ENCODE assay signal across 8 mouse cellular contexts in the genomic region with DNA sequence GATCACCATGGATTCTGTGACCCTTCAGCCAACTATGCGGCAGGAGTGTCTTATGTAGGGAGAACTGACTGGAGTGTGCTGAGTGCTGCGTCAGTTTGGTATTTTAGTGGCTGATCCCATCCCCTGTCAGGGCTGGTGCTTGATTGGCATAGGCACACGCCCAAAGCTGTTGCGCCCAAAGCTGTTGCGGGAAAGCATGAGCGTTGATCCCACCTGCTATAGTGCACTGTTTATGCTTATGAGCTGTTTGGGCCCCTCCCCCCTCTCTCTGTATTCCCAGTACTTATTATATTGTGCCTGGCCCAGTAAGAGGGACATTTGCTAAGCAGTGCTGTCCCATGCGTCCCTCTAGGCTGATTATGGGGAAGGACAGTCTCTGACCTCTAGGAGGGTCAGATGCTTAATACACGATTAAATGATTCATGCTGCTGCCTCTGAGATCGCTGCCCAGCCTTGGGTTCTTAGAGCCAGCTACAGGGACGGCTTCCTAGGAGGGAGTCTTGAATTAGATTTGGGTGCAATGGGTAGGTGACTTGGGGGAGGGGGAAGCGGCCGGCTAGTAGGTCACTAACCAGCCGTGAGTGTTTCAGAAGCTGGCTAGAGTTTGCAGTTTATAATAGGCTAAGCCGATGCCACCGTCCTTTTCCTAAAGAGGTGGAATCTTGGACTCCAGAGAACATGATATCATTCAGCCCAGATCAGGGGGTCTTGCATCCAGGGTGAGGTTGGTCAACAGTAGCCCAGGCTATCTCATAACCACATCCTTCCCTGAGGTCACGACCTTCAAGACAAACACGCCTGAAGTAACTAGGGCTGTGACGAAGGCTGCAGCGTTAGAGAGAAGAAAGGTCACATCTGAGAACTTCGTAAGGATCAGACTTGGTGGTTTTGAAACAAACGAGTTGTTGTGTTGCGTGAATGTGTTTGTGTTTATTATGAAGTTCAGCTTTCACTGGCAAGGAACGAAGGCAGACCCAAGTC. TPM values are rescaled to one million over a fixed set of nuclear protein-coding genes. Genes with fewer than 3 reads are reported as not detected.
A peak's percentile ranks its signal among the peaks of the same experiment; 100 is the strongest.
DNase-seq lines count a peak whose midpoint lies in the region; ATAC-seq lines count a peak whose summit lies in the region.

No protein-coding gene starts in this region.

- ATAC-seq in CD4-positive, CD25-positive, alpha-beta regulatory T cell, adult 4 months: peak; percentile 41
- ATAC-seq in embryonic facial prominence, embryonic 14.5 days (ENCODE audit: low read depth): no peak
- peak; percentile 8 for ATAC-seq in liver, embryonic 12.5 days

- H3K27ac ChIP-seq in embryonic facial prominence, embryonic 14.5 days (replicated peaks; ENCODE audit: low read depth, low read length): peak overlapping the region; percentile 6; the same call in 1 of the 2 replicates
- peak overlapping the region; percentile 62 for H3K27ac ChIP-seq in liver, embryonic 12.5 days

- H3K9ac ChIP-seq in embryonic facial prominence, embryonic 14.5 days (ENCODE audit: low read depth, low read length): no peak overlapping the region
- 0 out of 2 replicates have a peak overlapping the region, but pooled peaks have one; percentile 17 for H3K9ac ChIP-seq in liver, embryonic 12.5 days

- no peaks in the 10 kb centered on the region for H3K36me3 ChIP-seq in embryonic facial prominence, embryonic 14.5 days (ENCODE audit: control insufficient read depth, insufficient read depth, low read length)
- peaks cover 18% of the 10 kb centered on the region for H3K36me3 ChIP-seq in liver, embryonic 12.5 days

- intact Hi-C loops in heart, postnatal 14 days (cut with DNase I): loop anchor here (2.0 kb wide), 1 partner anchor 22 kb away; no protein-coding TSS in a partner anchor

- H3K4me1 ChIP-seq in embryonic facial prominence, embryonic 14.5 days (ENCODE audit: control insufficient read depth, insufficient read depth, low read length): peaks cover 56% of the 10 kb centered on the region
- H3K4me1 ChIP-seq in liver, embryonic 12.5 days: peaks cover 99% of the 10 kb centered on the region

- no peak overlapping the region for H3K4me3 ChIP-seq in embryonic facial prominence, embryonic 14.5 days (ENCODE audit: low read depth, low read length)
- no peak overlapping the region for H3K4me3 ChIP-seq in liver, embryonic 12.5 days

- whole genome bisulfite sequencing in embryonic facial prominence, embryonic 14.5 days: 60% methylated on average over 22 of the region's 23 CpGs
- WGBS in liver, embryonic 12.5 days (ENCODE audit: insufficient replicate concordance): 25% methylated on average over 23 of the region's 23 CpGs

- H3K27me3 ChIP-seq in embryonic facial prominence, embryonic 14.5 days (replicated peaks; ENCODE audit: control insufficient read depth, insufficient read depth, low read length): no peaks in the 10 kb centered on the region
- H3K27me3 ChIP-seq in liver, embryonic 12.5 days (replicated peaks): no peaks in the 10 kb centered on the region

- peak; percentile 92 for DNase-seq in heart, adult 11 months
- DNase-seq in heart, postnatal 14 days: no peak
- peak; percentile 50 for DNase-seq in embryonic facial prominence, embryonic 14.5 days (ENCODE audit: low spot score)
- DNase-seq in gastrocnemius, adult 8-10 months (ENCODE audit: low spot score in 2 of 2): no peak
- no peak for DNase-seq in right cerebral cortex, postnatal 14 days
- no peak for DNase-seq in spleen, adult 18-20 months

- H3K9me3 ChIP-seq in embryonic facial prominence, embryonic 14.5 days (ENCODE audit: control insufficient read depth, low read length): no peaks in the 10 kb centered on the region
- no peaks in the 10 kb centered on the region for H3K9me3 ChIP-seq in liver, embryonic 12.5 days (replicated peaks)

- H3K4me2 ChIP-seq in embryonic facial prominence, embryonic 14.5 days (ENCODE audit: low read depth, low read length): no peak overlapping the region
- H3K4me2 ChIP-seq in liver, embryonic 12.5 days: peak overlapping the region; percentile 46

RNA-seq across cellular contexts. Expression of a gene that starts 25.7 kb away (rescaled TPM):
- 100 to 1,000 TPM; 184 to 205 TPM for total RNA-seq in heart, postnatal 14 days (2021)
- 100 to 1,000 TPM; 111 to 235 TPM for polyA plus RNA-seq in CD4-positive, CD25-positive, alpha-beta regulatory T cell, adult 4 months (2017; shearing (Covaris generic))
- 107 and 112 TPM in 2 replicates for polyA plus RNA-seq in embryonic facial prominence, embryonic 14.5 days (2014; fragmentation: Nextera tagmentation; extraction: Ambion mirVana)
- 112 and 122 TPM in 2 replicates for polyA plus RNA-seq in liver, embryonic 12.5 days (2016; fragmentation: Nextera tagmentation; extraction: Ambion mirVana)
- total RNA-seq in gastrocnemius, adult 8-10 months (2022): 10 to 100 TPM; 56.9 to 73.2 (median 69.1) TPM

Comparison
In these comparisons a context has a peak if more than half of its experiments do, and no peak if none do; other contexts are left out.
1. DNase-seq: peak in heart, adult 11 months (single experiment) and embryonic facial prominence, embryonic 14.5 days (single experiment); none in heart, postnatal 14 days (0 of 2), gastrocnemius, adult 8-10 months (0 of 2), right cerebral cortex, postnatal 14 days (single experiment) and spleen, adult 18-20 months (0 of 2).